Mouse (Mus musculus): ENCODE measurements around the gene Nfatc2ip. TPM values are rescaled to one million over a fixed set of nuclear protein-coding genes. Genes with fewer than 3 reads are reported as not detected.

Gene Nfatc2ip
- polyA plus RNA-seq, 1 experiment from 2014 or later: 3.4 TPM

- Histone ChIP-seq H3K4me1 (peaks cover 6% of the 10 kb centered on the region), H3K9me3 (no peaks in the 10 kb centered on the region), H3K27ac (replicated peaks) (no peak overlapping the region), H3K27me3 (no peaks in the 10 kb centered on the region), H3K4me3 (no peak overlapping the region), H3K9ac (replicated peaks) (no peak overlapping the region), H3K4me2 (replicated peaks) (no peak overlapping the region), H3K36me3 (no peaks in the 10 kb centered on the region)
- no peak for ATAC-seq (ENCODE audit: low FRiP score, low read depth)
- WGBS: 70% methylated on average over 11 of the region's 11 CpGs
These were observed 43.1 kb downstream of the Nfatc2ip start for GRCm38 (mm10) chr7:126353251-126353993.

DNA sequence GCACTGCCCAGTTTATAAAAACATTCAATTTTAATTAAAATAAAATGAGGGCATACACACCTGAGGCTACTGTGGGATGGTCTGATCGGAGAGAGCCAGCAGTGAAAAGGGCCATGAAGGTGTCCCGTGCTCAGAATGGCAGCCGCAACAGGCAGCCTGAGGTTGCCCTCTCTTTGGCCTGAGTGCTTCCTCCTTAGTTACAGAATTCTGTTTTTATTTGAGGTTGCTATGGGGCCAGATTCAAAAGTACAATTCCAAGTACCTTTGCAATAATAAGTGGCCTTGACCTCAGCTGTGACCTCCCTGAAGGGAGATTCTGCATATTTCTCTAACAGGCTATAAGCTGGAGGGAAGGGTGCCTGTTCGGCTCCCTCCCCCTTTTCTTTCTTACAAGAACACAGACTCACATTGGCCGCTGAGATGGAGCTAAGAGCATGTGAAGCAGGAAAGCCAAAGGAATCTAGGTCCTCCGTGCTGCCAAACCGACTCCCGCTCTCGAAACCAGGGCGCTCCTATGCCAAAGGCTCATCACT, 45.1 kb downstream of the Nfatc2ip start:
- 50% methylated on average over 10 of the region's 10 CpGs for WGBS
- ATAC-seq (ENCODE audit: low FRiP score, low read depth): no peak
- no peak overlapping the region for H3K4me3 ChIP-seq
- no peaks in the 10 kb centered on the region for H3K9me3 ChIP-seq
- H3K9ac ChIP-seq (replicated peaks): no peak overlapping the region
- no peaks in the 10 kb centered on the region for H3K36me3 ChIP-seq
- peak overlapping the region; percentile 27; the same call in 1 of the 2 replicates for H3K4me2 ChIP-seq (replicated peaks)
- H3K27ac ChIP-seq (replicated peaks): 0 out of 2 replicates have a peak overlapping the region, but pooled peaks have one; percentile 15
- peaks cover 6% of the 10 kb centered on the region; the same call in 1 of the 2 replicates for H3K4me1 ChIP-seq
- H3K27me3 ChIP-seq: no peaks in the 10 kb centered on the region

DNA sequence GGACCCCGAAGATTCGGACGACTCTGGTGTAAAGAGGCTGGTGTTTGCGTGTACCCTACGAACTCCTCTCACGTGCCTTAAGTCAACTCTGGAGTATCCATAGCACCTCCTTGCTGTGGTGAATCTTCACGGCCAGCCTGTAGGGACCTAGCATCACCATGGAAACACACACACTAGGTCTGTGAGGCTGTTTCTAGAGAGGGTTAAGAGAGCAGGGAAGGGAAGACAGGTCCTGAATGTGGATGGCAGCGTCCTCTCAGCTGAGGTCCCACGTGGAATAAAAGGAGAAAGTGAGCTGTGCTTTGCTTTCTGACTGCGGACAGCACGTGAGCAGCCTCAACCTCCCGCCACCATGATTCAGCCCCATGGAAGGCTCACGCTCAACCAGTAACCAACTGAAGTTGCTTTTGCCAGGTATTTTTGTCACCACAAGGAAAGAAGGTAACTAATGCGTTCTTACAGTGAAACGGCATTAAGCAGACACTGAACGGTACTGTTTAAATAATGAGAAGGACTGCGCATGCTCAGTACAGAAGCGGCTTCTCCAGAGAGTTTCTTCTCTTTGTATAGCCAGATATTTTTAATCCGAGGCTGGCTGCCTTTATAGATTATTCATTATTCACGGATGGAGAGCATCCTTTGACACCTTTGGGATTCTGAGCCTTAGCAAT, 45.7 kb downstream of the Nfatc2ip start:
- WGBS: 60% methylated on average over 20 of the region's 20 CpGs
- H3K4me1 ChIP-seq: peaks cover 6% of the 10 kb centered on the region; the same call in 1 of the 2 replicates
- H3K36me3 ChIP-seq: no peaks in the 10 kb centered on the region
- ATAC-seq (ENCODE audit: low FRiP score, low read depth): no peak
- H3K27ac ChIP-seq (replicated peaks): no peak overlapping the region; the same call in 1 of the 2 replicates
- H3K4me2 ChIP-seq (replicated peaks): peak overlapping the region; percentile 27
- H3K27me3 ChIP-seq: no peaks in the 10 kb centered on the region
- H3K9me3 ChIP-seq: no peaks in the 10 kb centered on the region
- H3K4me3 ChIP-seq: peak overlapping the region; percentile 15; the same call in 1 of the 2 replicates
- no peak overlapping the region for H3K9ac ChIP-seq (replicated peaks)

DNA sequence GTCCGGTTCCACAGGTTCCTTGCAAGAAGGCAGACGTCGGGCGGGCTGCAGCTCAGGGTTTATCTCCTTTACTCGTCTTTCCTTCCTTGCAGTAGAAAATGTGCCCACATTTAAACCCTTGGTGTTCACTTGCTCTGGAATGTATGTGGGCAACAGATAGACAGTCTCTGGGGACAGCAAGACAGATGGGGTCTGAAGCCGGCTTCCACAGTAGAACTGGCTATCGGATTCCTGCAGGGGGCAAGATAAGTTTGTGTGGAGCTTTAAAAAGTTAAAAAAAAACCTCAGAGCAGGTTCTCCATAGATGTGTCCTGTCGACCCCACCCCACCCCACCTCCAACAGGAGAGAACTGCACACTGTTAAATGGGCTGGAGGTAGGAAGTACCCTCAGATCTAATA, 48.2 kb downstream of the Nfatc2ip start:
- no peak for ATAC-seq (ENCODE audit: low FRiP score, low read depth)
- WGBS: 83% methylated on average over 8 of the region's 8 CpGs
- no peak overlapping the region for H3K4me2 ChIP-seq (replicated peaks)
- H3K36me3 ChIP-seq: no peaks in the 10 kb centered on the region
- no peaks in the 10 kb centered on the region for H3K27me3 ChIP-seq
- no peak overlapping the region for H3K4me3 ChIP-seq
- no peaks in the 10 kb centered on the region for H3K9me3 ChIP-seq
- H3K27ac ChIP-seq (replicated peaks): no peak overlapping the region
- peaks cover 6% of the 10 kb centered on the region; the same call in 1 of the 2 replicates for H3K4me1 ChIP-seq
- no peak overlapping the region for H3K9ac ChIP-seq (replicated peaks)

GRCm38 (mm10) chr7:126347098-126347497, 49.4 kb downstream of the Nfatc2ip start:
- no peak overlapping the region for H3K4me3 ChIP-seq
- WGBS: 41% methylated on average over 1 of the region's 1 CpGs
- ATAC-seq (ENCODE audit: low FRiP score, low read depth): no peak
- peaks cover 6% of the 10 kb centered on the region; the same call in 1 of the 2 replicates for H3K4me1 ChIP-seq
- no peak overlapping the region for H3K9ac ChIP-seq (replicated peaks)
- H3K4me2 ChIP-seq (replicated peaks): no peak overlapping the region
- H3K27ac ChIP-seq (replicated peaks): no peak overlapping the region
- H3K9me3 ChIP-seq: no peaks in the 10 kb centered on the region
- no peaks in the 10 kb centered on the region for H3K36me3 ChIP-seq
- H3K27me3 ChIP-seq: no peaks in the 10 kb centered on the region

DNA sequence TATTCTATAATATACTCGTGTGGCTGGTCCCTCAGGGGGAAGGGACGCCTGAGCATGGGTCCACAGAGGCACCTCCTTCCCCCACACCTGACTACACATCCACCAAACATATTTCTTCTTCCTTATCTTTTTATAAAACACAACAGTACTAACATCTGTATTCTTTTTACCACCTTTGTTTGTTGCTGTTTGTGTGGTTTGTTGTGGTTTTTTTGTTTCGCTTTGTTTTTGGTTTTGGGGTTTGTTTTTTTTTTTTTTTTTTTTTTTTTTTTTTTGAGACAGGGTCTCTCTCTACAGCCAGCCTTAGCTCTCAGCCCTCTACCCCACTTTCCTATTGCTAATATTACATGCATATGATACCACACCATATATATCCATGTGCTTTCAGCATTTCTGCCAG, 50.6 kb downstream of the Nfatc2ip start:
- H3K27ac ChIP-seq (replicated peaks): no peak overlapping the region
- H3K9ac ChIP-seq (replicated peaks): no peak overlapping the region
- no peaks in the 10 kb centered on the region for H3K36me3 ChIP-seq
- no peak overlapping the region for H3K4me2 ChIP-seq (replicated peaks)
- no peaks in the 10 kb centered on the region for H3K9me3 ChIP-seq
- no peaks in the 10 kb centered on the region for H3K27me3 ChIP-seq
- WGBS: 57% methylated on average over 2 of the region's 3 CpGs
- no peaks in the 10 kb centered on the region for H3K4me1 ChIP-seq
- no peak overlapping the region for H3K4me3 ChIP-seq
- no peak for ATAC-seq (ENCODE audit: low FRiP score, low read depth)

GRCm38 (mm10) chr7:126345557-126345956, 51.0 kb downstream of the Nfatc2ip start:
- no peaks in the 10 kb centered on the region for H3K27me3 ChIP-seq
- ATAC-seq (ENCODE audit: low FRiP score, low read depth): no peak
- no peak overlapping the region for H3K4me3 ChIP-seq
- no peaks in the 10 kb centered on the region for H3K36me3 ChIP-seq
- no peak overlapping the region for H3K4me2 ChIP-seq (replicated peaks)
- no peak overlapping the region for H3K27ac ChIP-seq (replicated peaks)
- H3K4me1 ChIP-seq: no peaks in the 10 kb centered on the region
- H3K9ac ChIP-seq (replicated peaks): no peak overlapping the region
- 71% methylated on average over 3 of the region's 3 CpGs for WGBS
- H3K9me3 ChIP-seq: no peaks in the 10 kb centered on the region

DNA sequence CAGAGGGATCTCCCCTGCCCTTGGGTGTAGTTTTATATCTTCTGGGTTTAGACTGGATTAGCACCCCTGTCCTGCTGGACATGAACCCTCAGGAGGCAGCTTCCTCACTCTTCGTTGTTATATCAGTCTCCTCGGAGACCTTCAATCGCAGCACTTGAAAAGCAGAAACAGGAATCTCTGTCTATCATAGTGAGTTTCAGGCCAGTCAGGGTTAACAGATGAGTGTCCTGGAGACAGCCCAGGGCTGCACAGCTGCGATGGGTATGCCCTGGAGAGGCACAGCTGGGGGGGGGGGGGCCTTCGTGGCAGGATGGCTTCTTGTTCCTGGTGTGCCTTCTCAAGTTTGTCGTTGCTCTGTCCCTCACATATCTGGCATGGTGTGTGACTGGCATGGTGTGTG, 55.6 kb downstream of the Nfatc2ip start:
- H3K9me3 ChIP-seq: no peaks in the 10 kb centered on the region
- H3K27ac ChIP-seq (replicated peaks): no peak overlapping the region
- no peaks in the 10 kb centered on the region for H3K27me3 ChIP-seq
- H3K9ac ChIP-seq (replicated peaks): no peak overlapping the region
- H3K4me2 ChIP-seq (replicated peaks): no peak overlapping the region
- no peaks in the 10 kb centered on the region for H3K4me1 ChIP-seq
- H3K4me3 ChIP-seq: no peak overlapping the region
- no peak for ATAC-seq (ENCODE audit: low FRiP score, low read depth)
- WGBS: 64% methylated on average over 6 of the region's 6 CpGs
- no peaks in the 10 kb centered on the region for H3K36me3 ChIP-seq

GRCm38 (mm10) chr7:126340206-126340618, 56.3 kb downstream of the Nfatc2ip start:
- WGBS: 72% methylated on average over 6 of the region's 6 CpGs
- Histone ChIP-seq H3K36me3 (no peaks in the 10 kb centered on the region), H3K9me3 (no peaks in the 10 kb centered on the region), H3K27me3 (no peaks in the 10 kb centered on the region), H3K27ac (replicated peaks) (no peak overlapping the region), H3K4me3 (no peak overlapping the region), H3K4me1 (no peaks in the 10 kb centered on the region), H3K4me2 (replicated peaks) (no peak overlapping the region), H3K9ac (replicated peaks) (no peak overlapping the region)
- no peak for ATAC-seq (ENCODE audit: low FRiP score, low read depth)

- H3K4me2 ChIP-seq (replicated peaks): no peak overlapping the region
- no peak overlapping the region for H3K9ac ChIP-seq (replicated peaks)
- 81% methylated on average over 8 of the region's 8 CpGs for WGBS
- no peak for ATAC-seq (ENCODE audit: low FRiP score, low read depth)
- no peaks in the 10 kb centered on the region for H3K9me3 ChIP-seq
- H3K4me3 ChIP-seq: no peak overlapping the region
- no peaks in the 10 kb centered on the region for H3K4me1 ChIP-seq
- no peaks in the 10 kb centered on the region for H3K36me3 ChIP-seq
- no peaks in the 10 kb centered on the region for H3K27me3 ChIP-seq
- H3K27ac ChIP-seq (replicated peaks): no peak overlapping the region
These were observed 57.0 kb downstream of the Nfatc2ip start for GRCm38 (mm10) chr7:126339521-126339971.

GRCm38 (mm10) chr7:126338906-126339305, 57.6 kb downstream of the Nfatc2ip start:
- Histone ChIP-seq H3K4me1 (no peaks in the 10 kb centered on the region), H3K4me2 (replicated peaks) (no peak overlapping the region), H3K36me3 (no peaks in the 10 kb centered on the region), H3K9ac (replicated peaks) (no peak overlapping the region), H3K4me3 (no peak overlapping the region), H3K9me3 (no peaks in the 10 kb centered on the region), H3K27me3 (no peaks in the 10 kb centered on the region), H3K27ac (replicated peaks) (no peak overlapping the region)
- WGBS: 85% methylated on average over 8 of the region's 8 CpGs
- ATAC-seq (ENCODE audit: low FRiP score, low read depth): no peak

GRCm38 (mm10) chr7:126335556-126335955, 61.0 kb downstream of the Nfatc2ip start:
- no peaks in the 10 kb centered on the region for H3K4me1 ChIP-seq
- no peaks in the 10 kb centered on the region for H3K27me3 ChIP-seq
- H3K4me2 ChIP-seq (replicated peaks): no peak overlapping the region
- no peak overlapping the region for H3K4me3 ChIP-seq
- WGBS: 88% methylated on average over 1 of the region's 1 CpGs
- H3K27ac ChIP-seq (replicated peaks): no peak overlapping the region
- H3K36me3 ChIP-seq: no peaks in the 10 kb centered on the region
- H3K9me3 ChIP-seq: no peaks in the 10 kb centered on the region
- ATAC-seq (ENCODE audit: low FRiP score, low read depth): no peak
- H3K9ac ChIP-seq (replicated peaks): no peak overlapping the region
